In the genomic region with DNA sequence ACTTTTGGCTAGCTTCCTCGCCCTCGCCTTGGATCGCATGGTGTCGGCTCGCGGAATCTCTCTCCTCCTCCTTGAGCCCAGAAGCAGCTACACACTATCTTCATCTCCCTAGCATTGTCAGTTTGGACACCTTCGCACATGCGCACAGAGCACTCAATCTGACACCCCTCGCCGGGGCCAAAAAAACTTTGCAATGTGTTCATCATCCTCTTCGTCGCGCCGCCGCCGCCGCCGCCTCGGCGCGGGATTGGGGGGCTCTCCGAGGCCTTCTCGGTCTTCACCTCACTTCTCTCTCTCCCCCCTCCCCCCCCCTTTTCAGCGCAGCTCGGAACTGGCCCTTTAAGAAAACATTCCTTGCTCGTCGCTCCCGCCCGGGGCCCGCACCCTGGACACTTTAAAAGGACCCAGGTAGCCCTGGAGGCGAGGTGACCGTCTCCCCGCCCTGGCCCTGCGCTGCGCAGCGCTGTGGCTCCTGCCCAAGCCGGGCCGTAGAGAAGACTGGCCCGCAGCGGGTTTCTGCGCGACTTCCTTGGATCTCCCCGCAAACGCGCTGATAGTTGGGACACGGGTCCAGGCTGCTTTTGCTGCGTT, we compare ENCODE assay signal across 8 mouse cellular contexts. TPM values are rescaled to one million over a fixed set of nuclear protein-coding genes. Genes with fewer than 3 reads are reported as not detected.
DNase-seq lines count a peak whose midpoint lies in the region; ATAC-seq and TF ChIP-seq lines count a peak whose summit lies in the region.

A gene (minus strand): TSS at position 153 of the 591 bp plus-strand sequence.

- peak; percentile 30 to 33 for DNase-seq in frontal cortex, postnatal 36 days (ENCODE audit: low spot score in 2 of 2)
- DNase-seq in frontal cortex, postnatal 25 days (ENCODE audit: low spot score in 2 of 2) = no peak
- DNase-seq in R1 (ENCODE audit: low read depth, low spot score) = peak; percentile 91
- peak; percentile 43 for DNase-seq in liver
- DNase-seq in midbrain, postnatal 0 days (ENCODE audit: low spot score) = peak; percentile 44
- no peak for DNase-seq in cerebellum, adult 9-11 months

- peak; percentile 49 for ATAC-seq in forebrain, embryonic 12.5 days (ENCODE audit: low FRiP score)
- peak; percentile 14; the same call in 1 of the 2 replicates for ATAC-seq in hindbrain, embryonic 13.5 days (ENCODE audit: low FRiP score)
- peak; percentile 15; the same call in 1 of the 2 replicates for ATAC-seq in midbrain, postnatal 0 days (ENCODE audit: low FRiP score)

- peak within 1 kb of the TSS; percentile 96 for H3K27ac ChIP-seq in forebrain, embryonic 12.5 days
- peak within 1 kb of the TSS; percentile 88 for H3K27ac ChIP-seq in hindbrain, embryonic 13.5 days
- H3K27ac ChIP-seq in midbrain, postnatal 0 days (ENCODE audit: low read depth, low read length) = peak within 1 kb of the TSS; percentile 51

- under 1% methylated on average over 47 of the region's 47 CpGs for WGBS in forebrain, embryonic 12.5 days
- WGBS in hindbrain, embryonic 13.5 days = 0% methylated on average over 47 of the region's 47 CpGs
- under 1% methylated on average over 47 of the region's 47 CpGs for WGBS in midbrain, postnatal 0 days

- peak within 1 kb of the TSS; percentile 90 for H3K4me2 ChIP-seq in forebrain, embryonic 12.5 days
- peak within 1 kb of the TSS; percentile 61 for H3K4me2 ChIP-seq in hindbrain, embryonic 13.5 days
- peak within 1 kb of the TSS; percentile 61 for H3K4me2 ChIP-seq in midbrain, postnatal 0 days (ENCODE audit: low read depth, low read length, poor library complexity, severe bottlenecking)

- H3K27me3 ChIP-seq in forebrain, embryonic 12.5 days = peaks cover 88% of the 10 kb centered on the region
- H3K27me3 ChIP-seq in hindbrain, embryonic 13.5 days = peaks cover 100% of the 10 kb centered on the region
- H3K27me3 ChIP-seq in midbrain, postnatal 0 days (ENCODE audit: insufficient read depth, low read length) = peaks cover 76% of the 10 kb centered on the region

- H3K4me1 ChIP-seq in forebrain, embryonic 12.5 days = peaks cover 93% of the 10 kb centered on the region
- H3K4me1 ChIP-seq in hindbrain, embryonic 13.5 days (replicated peaks) = peaks cover 42% of the 10 kb centered on the region
- H3K4me1 ChIP-seq in midbrain, postnatal 0 days (ENCODE audit: insufficient read depth, low read length) = no peaks in the 10 kb centered on the region

- H3K9me3 ChIP-seq in forebrain, embryonic 12.5 days = no peaks in the 10 kb centered on the region
- no peaks in the 10 kb centered on the region for H3K9me3 ChIP-seq in hindbrain, embryonic 13.5 days
- no peaks in the 10 kb centered on the region for H3K9me3 ChIP-seq in midbrain, postnatal 0 days (ENCODE audit: low read length)

- peak within 1 kb of the TSS; percentile 79 for H3K4me3 ChIP-seq in forebrain, embryonic 12.5 days (replicated peaks)
- H3K4me3 ChIP-seq in hindbrain, embryonic 13.5 days = peak within 1 kb of the TSS; percentile 51
- peak within 1 kb of the TSS; percentile 39 for H3K4me3 ChIP-seq in midbrain, postnatal 0 days (ENCODE audit: low read depth, low read length)

- peak within 1 kb of the TSS; percentile 94 for H3K9ac ChIP-seq in forebrain, embryonic 12.5 days
- H3K9ac ChIP-seq in hindbrain, embryonic 13.5 days = peak within 1 kb of the TSS; percentile 77
- 0 out of 2 replicates have a peak within 1 kb of the TSS, but pooled peaks have one; percentile 42 for H3K9ac ChIP-seq in midbrain, postnatal 0 days (replicated peaks; ENCODE audit: low read length, poor library complexity, severe bottlenecking)

- no peaks in the 10 kb centered on the region for H3K36me3 ChIP-seq in forebrain, embryonic 12.5 days (replicated peaks)
- no peaks in the 10 kb centered on the region for H3K36me3 ChIP-seq in hindbrain, embryonic 13.5 days
- no peaks in the 10 kb centered on the region for H3K36me3 ChIP-seq in midbrain, postnatal 0 days (ENCODE audit: insufficient read depth, low read length)

- no peak for TF ChIP-seq CTCF in midbrain, postnatal 0 days (IDR thresholded peaks at IDR 0.05)

RNA-seq across cellular contexts. Expression of the gene that starts here (rescaled TPM):
- polyA plus RNA-seq in forebrain, embryonic 12.5 days (2016; fragmentation: Nextera tagmentation; extraction: Ambion mirVana) = 40.5 and 49.4 TPM in 2 replicates
- 16.1 and 17.2 TPM in 2 replicates for polyA plus RNA-seq in hindbrain, embryonic 13.5 days (2015; fragmentation: Nextera tagmentation; extraction: Ambion mirVana)
- total RNA-seq in midbrain, postnatal 0 days (2014; rRNA removed) = 10.7 and 13.4 TPM in 2 replicates
- polyA plus RNA-seq in midbrain, postnatal 0 days (2015; fragmentation: Nextera tagmentation; extraction: Ambion mirVana) = 9.3 and 12.0 TPM in 2 replicates

Comparison
In these comparisons a context has a peak if more than half of its experiments do, and no peak if none do; other contexts are left out.
1. DNase-seq: peak in frontal cortex, postnatal 36 days (2 of 2), R1 (single experiment), liver (single experiment) and midbrain, postnatal 0 days (single experiment); none in frontal cortex, postnatal 25 days (0 of 2) and cerebellum, adult 9-11 months (single experiment).
2. H3K9ac ChIP-seq: peak in every context shown above with its lines; median percentile 94 in forebrain, embryonic 12.5 days; 77 in hindbrain, embryonic 13.5 days; 42 in midbrain, postnatal 0 days.
3. Peak in every context shown above with its lines, with median percentiles within 50 percentile points of each other: ATAC-seq, H3K27ac ChIP-seq, H3K4me2 ChIP-seq and H3K4me3 ChIP-seq.